Mouse (Mus musculus): ENCODE measurements around the gene Fbxl20.
A peak's percentile ranks its signal among the peaks of the same experiment; 100 is the strongest.

The Fbxl20 gene

DNA sequence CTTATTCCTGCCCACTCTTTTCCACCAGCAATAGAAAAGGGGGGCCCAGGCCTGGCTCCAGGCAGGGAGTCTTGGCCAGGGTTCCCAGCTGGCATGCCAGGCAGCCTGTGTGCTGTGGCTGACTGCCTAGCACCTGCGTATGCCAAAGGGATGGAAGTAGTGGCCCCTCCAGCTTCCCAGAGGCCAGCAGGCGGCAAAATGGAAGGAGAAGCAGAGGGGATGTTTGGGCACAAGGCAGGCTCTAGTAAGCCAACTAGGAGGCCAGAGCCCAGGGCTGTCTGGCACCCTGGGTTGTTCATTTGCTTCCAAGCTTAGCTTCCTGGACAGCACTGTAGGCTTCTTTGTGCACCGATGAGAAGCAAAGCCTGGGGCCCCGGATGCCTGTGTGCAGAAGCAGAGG, 102.5 kb downstream of the Fbxl20 start:
- DNase-seq, result no peak

- no peak for DNase-seq
These were observed 103.7 kb downstream of the Fbxl20 start for GRCm38 (mm10) chr11:98046466-98046865.

DNA sequence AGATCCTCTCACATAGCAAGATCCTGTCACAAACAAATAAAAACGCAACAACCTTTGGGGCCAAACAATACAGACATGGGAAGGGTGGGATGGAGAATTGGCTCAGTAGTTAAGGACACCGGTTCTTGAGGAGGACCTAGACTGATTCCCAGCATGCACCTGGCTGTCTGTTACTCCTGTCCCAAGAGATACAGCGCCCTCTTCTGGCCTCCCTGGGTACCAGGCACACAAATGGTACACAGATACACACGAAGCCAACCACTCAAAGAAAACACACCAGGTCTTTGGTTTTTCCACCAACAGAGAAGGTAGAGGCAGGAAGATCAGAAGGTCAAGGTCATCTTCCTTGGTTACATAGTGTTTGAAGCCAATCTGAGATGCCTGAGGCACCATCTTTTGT, 104.6 kb downstream of the Fbxl20 start:
- no peak for DNase-seq

DNA sequence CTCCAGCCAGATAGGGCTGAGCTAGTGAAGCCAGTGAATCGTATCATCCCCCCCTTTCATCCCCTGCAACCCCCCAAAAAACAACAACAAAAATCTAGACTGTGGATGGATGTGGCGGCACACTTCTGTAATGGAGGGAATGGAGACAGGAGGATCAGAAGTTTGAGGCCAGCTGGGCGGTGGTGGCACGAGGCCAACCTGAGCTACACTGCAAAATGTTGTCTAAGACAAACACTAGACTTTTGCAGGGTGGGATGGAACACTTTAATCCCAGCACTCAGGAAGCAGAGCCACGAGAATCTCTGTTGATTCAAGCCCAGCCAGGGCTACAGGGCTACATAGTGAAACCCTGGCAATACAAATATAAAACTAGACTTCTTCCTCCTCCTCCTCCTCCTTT, 106.1 kb downstream of the Fbxl20 start:
- DNase-seq, result no peak

GRCm38 (mm10) chr11:98042741-98043140, 107.5 kb downstream of the Fbxl20 start:
- DNase-seq, result no peak

DNA sequence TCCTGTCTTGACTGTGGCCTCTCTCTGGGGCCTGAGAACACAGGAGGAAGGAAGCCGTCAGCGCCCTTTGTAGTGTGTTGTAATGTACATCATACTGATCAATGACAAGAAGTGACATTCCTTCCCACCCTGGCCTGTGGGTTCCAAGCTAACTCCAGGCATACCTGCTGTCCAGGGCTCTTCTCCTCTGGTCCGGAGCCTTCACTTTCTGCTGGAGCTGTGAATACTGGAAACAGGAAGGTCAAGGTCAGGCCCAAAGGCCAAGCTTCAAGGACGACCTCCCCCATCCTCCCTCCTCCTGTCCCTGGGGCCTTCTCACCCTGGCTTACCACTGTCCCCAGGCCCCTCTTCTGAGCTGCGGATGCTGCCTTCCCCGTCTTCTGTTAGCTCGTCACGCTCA, 109.2 kb downstream of the Fbxl20 start:
- no peak for DNase-seq

- DNase-seq, result no peak
These were observed 112.3 kb downstream of the Fbxl20 start for GRCm38 (mm10) chr11:98037871-98038270.

- DNase-seq, result peak; percentile 83
These were observed 114.2 kb downstream of the Fbxl20 start for GRCm38 (mm10) chr11:98035977-98036377.

DNA sequence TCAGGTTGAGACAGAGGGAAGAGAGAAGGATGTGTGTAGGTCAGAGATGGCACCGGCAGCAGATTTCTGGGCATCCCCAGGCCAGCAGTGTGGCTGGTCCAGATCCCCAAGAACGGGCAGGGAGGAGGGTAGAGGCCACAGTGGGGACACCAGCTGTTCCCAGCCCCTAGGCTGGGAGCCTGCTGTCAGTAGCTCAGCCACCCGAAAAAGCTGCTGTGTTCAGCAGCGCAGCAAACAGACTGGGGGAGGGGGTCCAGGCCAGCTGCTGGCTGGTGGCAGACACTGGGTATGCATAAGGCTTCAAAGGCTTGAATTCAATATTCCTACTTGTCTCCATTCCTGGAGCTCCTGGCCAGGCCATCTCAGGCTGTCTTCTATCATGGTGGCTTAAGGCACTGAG, 115.4 kb downstream of the Fbxl20 start:
- peak; percentile 57 for DNase-seq

- DNase-seq, result no peak
These were observed 116.1 kb downstream of the Fbxl20 start for GRCm38 (mm10) chr11:98034061-98034460.
